Comparison of ENCODE assay signal across 32 mouse cellular contexts in the genomic region with DNA sequence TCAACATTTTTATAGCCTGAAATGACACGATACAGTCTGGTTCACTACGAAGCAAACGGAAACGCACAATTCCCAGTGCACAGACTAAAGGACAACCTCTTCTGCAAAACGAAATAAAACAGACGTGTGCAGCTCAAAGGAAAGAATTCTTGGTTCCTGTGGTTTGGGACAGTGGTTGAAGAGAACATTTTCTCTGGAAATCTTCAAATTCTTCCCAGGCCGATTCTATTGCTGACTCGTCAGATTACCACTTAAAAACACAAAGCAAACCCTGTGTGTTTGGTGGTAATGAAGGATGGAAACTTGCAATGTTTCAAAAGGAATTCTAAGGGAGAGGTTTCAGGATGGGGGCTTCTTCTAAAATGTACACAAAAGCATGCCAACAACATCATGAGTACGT. TPM values are rescaled to one million over a fixed set of nuclear protein-coding genes. Genes with fewer than 3 reads are reported as not detected.
"Had no signal": no experiment of that assay in that cellular context is flagged by ENCODE, and none has a peak within 500 bp of the region (broad histone marks: within the 10 kb centered on the region; RNA-seq: fewer than 3 reads in every experiment).

No protein-coding gene starts in this region.

- DNase-seq: kidney, postnatal 14 days; layer of hippocampus, adult 9-11 months; liver, embryonic 13.5 days; lung, adult 2 months; lung, postnatal 14 days; lung, postnatal 4 days; midbrain, embryonic 14.5 days; thymus, adult 18-20 months; thymus, postnatal 36 days had no signal

- H3K27me3 ChIP-seq: liver, embryonic 13.5 days had no signal

- H3K4me2 ChIP-seq: liver, embryonic 13.5 days; midbrain, embryonic 11.5 days had no signal

- H3K4me3 ChIP-seq: layer of hippocampus, adult 2 months; liver, embryonic 13.5 days had no signal

- H3K9ac ChIP-seq: liver, embryonic 13.5 days had no signal

- H3K27ac ChIP-seq: layer of hippocampus, adult 2 months; liver, embryonic 13.5 days had no signal

- H3K9me3 ChIP-seq: liver, embryonic 13.5 days had no signal

RNA-seq across cellular contexts. Expression of a gene that starts 39.5 kb away (rescaled TPM):
- total RNA-seq: layer of hippocampus, adult 2 months; layer of hippocampus, postnatal 25 days; left cerebral cortex, adult 18-20 months; left cerebral cortex, postnatal 10 days; left cerebral cortex, postnatal 36 days; liver, adult 2 months; megakaryocyte progenitor cell, adult 5-6 weeks; megakaryocyte-erythroid progenitor cell, adult 5-6 weeks; midbrain, postnatal 0 days had no signal
- polyA plus RNA-seq: kidney, embryonic 16.5 days; large intestine, adult 2 months; limb, embryonic 11.5 days; limb, embryonic 14.5 days; liver, adult 2 months; liver, embryonic 13.5 days; liver, embryonic 16.5 days; lung, adult 2 months; lung, embryonic 16.5 days; midbrain, embryonic 11.5 days; midbrain, embryonic 14.5 days; midbrain, postnatal 0 days; neural tube, embryonic 11.5 days; neural tube, embryonic 14.5 days; small intestine, adult 2 months; spleen, adult 2 months; stomach, embryonic 16.5 days; testis, adult 2 months; urinary bladder, adult 2 months had no signal

RNA-seq across cellular contexts. Expression of a gene that starts 59.1 kb away (rescaled TPM):
- total RNA-seq: layer of hippocampus, postnatal 25 days; liver, adult 2 months; megakaryocyte-erythroid progenitor cell, adult 5-6 weeks had no signal
- polyA plus RNA-seq: kidney, embryonic 16.5 days; liver, adult 2 months; liver, embryonic 13.5 days; liver, embryonic 16.5 days; midbrain, embryonic 11.5 days; midbrain, embryonic 14.5 days; midbrain, postnatal 0 days; neural tube, embryonic 11.5 days; neural tube, embryonic 14.5 days; small intestine, adult 2 months; spleen, adult 2 months had no signal
